Mouse (Mus musculus) heart, postnatal 4 days (tissue): Measurements from ENCODE around the gene Nrp2. TPM values are rescaled to one million over a fixed set of nuclear protein-coding genes. Genes with fewer than 3 reads are reported as not detected.
A peak's percentile ranks its signal among the peaks of the same experiment; 100 is the strongest.

ENCODE experiments used
- DNase-seq: peaks from one replicate; pipeline ENCODE4 v3.0.0; 2021
- total RNA-seq, 2 experiments: library from RNA; stranded (reverse); gene quantifications; 2 replicates each; pipeline ENCODE4 v1.2.3; 2021

The Nrp2 gene
- total RNA-seq, 2 experiments from 2014 or later = 44.7 to 50.9 TPM

GRCm38 (mm10) chr1:62752055-62752454 is 49.0 kb downstream of the Nrp2 start:
- DNase-seq = no peak

GRCm38 (mm10) chr1:62752661-62753333 is 49.7 kb downstream of the Nrp2 start:
- no peak for DNase-seq

GRCm38 (mm10) chr1:62754066-62754835 is 51.2 kb downstream of the Nrp2 start:
- no peak for DNase-seq

- DNase-seq = no peak
Observed at GRCm38 (mm10) chr1:62760086-62760485, 57.0 kb downstream of the Nrp2 start.

- no peak for DNase-seq
Observed at GRCm38 (mm10) chr1:62760565-62760964, 57.5 kb downstream of the Nrp2 start.

GRCm38 (mm10) chr1:62763779-62764178 is 60.7 kb downstream of the Nrp2 start:
- DNase-seq = no peak

- no peak for DNase-seq
Observed at GRCm38 (mm10) chr1:62765171-62765570, 62.1 kb downstream of the Nrp2 start.

GRCm38 (mm10) chr1:62766766-62767165 is 63.7 kb downstream of the Nrp2 start:
- no peak for DNase-seq

- DNase-seq = no peak
Observed at GRCm38 (mm10) chr1:62767611-62768010, 64.5 kb downstream of the Nrp2 start.

- DNase-seq = peak; percentile 25
Observed at GRCm38 (mm10) chr1:62770576-62770975, 67.5 kb downstream of the Nrp2 start.

GRCm38 (mm10) chr1:62772391-62772790 is 69.3 kb downstream of the Nrp2 start:
- no peak for DNase-seq

- no peak for DNase-seq
Observed at GRCm38 (mm10) chr1:62773105-62773920, 70.2 kb downstream of the Nrp2 start.

- DNase-seq = no peak
Observed at GRCm38 (mm10) chr1:62773921-62774191, 70.8 kb downstream of the Nrp2 start.

GRCm38 (mm10) chr1:62774288-62775218 is 71.5 kb downstream of the Nrp2 start:
- no peak for DNase-seq

GRCm38 (mm10) chr1:62777320-62778235 is 74.5 kb downstream of the Nrp2 start:
- peak; percentile 17 for DNase-seq

GRCm38 (mm10) chr1:62778910-62779309 is 75.8 kb downstream of the Nrp2 start:
- DNase-seq = no peak

- DNase-seq = peak; percentile 17
Observed at GRCm38 (mm10) chr1:62780068-62780761, 77.1 kb downstream of the Nrp2 start.

- no peak for DNase-seq
Observed at GRCm38 (mm10) chr1:62782155-62782554, 79.1 kb downstream of the Nrp2 start.

GRCm38 (mm10) chr1:62782573-62782972 is 79.5 kb downstream of the Nrp2 start:
- DNase-seq = no peak

GRCm38 (mm10) chr1:62783354-62784083 is 80.4 kb downstream of the Nrp2 start:
- peak; percentile 33 for DNase-seq
